Mouse (Mus musculus) telencephalon, adult 2 months (tissue): ENCODE data around the gene Ptprd.
A peak's percentile ranks its signal among the peaks of the same experiment; 100 is the strongest.

ENCODE experiments used
- DNase-seq: peaks from one replicate; pipeline ENCODE4 v3.0.0-alpha.2; 2011; ENCODE audit warnings: low read depth, low spot score

Ptprd gene

GRCm38 (mm10) chr4:77249801-77250200 is 962.0 kb downstream of the Ptprd start:
- DNase-seq, result no peak

DNA sequence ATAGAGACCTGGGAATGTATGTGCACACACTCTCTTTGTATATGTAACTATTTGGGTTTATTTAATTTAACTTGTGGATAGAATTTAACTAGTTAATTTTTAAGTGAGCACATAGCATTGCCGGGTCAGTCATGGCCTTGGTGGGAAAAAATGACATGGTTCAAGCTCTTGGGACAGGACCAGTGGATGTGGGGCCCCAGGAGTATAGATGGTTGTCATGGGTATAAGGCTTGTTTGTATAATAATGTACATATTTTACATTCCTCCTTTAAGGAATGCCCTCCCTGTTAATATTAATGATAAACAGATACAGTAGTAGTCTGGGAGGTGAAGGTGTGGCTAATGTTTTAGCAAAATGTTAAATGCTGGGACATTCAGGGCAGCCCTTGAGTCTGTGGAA is 962.8 kb downstream of the Ptprd start:
- no peak for DNase-seq

DNA sequence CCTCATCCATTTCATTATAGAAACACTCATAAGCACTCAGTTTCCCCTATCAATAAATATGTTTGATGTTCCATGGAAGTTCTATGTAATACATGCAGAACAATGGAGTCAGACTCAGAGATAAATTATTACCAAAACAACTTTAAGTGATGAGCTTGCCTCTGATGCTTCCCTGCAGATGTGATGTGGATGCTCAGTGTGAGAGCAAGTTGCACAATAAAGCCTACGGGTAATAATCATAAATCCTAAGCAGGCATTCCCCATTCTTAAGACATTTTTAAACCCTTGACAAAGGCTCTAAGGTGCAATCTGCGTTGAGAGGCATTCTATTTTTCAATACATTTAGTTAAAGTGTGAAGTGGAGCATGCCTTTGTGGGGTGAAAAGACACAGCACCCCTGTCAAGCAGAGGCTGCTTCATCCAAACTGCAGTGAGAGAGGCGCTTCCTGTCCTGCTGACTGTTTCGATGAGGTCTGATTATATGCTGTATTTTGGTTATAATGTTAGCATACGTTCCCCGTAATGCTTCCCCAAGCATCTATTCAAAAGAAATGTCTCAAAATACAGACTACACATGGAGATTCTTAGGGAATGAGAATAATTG is 969.8 kb downstream of the Ptprd start:
- DNase-seq, result no peak

DNA sequence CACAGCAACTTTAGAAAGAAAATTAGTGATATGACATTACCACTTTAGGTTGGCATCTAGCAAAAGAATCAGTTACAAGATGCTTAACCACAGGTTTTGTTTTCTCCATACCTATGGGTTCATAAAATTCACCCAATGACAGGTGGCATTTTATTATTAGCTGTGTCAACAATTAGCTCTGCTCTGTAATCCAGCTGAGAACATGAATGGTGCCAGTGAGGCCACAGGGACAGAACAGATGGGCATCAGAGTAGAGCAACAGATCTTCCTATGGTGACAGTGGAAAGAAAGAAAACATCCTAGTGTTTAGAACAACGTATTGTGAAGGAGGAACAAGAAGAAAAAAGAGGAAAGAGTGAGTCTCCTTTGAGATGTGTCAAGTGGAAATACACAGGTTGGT is 973.6 kb downstream of the Ptprd start:
- no peak for DNase-seq

DNA sequence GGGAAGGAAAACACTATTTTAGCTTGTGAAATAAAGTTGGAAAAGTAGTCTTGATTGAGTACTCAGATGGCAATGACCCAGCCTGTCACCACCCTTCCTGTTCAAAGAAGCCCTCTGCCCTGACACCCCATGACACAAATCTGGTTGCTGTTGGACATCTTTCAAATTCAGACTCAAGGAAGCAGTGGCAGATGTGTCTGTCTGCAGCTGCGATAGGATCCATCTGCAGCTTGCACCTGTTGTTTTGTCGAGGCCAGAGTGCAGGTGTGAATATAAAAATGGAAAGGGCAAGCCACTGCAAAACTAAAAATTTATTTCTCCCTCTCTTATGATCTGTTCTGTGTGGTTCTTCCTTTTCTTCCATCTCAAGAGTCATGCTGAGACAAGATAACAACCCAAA is 978.5 kb downstream of the Ptprd start:
- no peak for DNase-seq

GRCm38 (mm10) chr4:77168866-77169265 is 1042.9 kb downstream of the Ptprd start:
- DNase-seq, result no peak

GRCm38 (mm10) chr4:77157601-77158000 is 1054.2 kb downstream of the Ptprd start:
- DNase-seq, result no peak

DNA sequence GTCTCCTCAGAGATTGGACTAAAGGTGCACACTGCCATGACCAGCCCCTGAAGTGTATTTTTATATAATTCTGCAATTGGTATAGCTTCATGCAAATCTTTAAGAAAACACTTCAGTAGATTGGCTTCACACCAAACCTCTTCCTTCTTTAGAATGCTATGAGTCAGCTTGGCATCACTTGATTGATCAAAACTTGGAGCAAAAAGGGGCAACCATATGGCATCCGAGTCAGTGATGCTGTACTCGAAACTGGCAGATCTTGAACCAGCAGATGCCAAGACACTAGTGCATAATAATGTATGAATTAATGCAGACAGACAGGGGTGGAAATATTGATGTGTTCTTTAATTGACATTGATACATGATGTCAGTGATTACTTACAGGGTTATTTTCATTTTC is 1056.2 kb downstream of the Ptprd start:
- DNase-seq, result peak; percentile 86

DNA sequence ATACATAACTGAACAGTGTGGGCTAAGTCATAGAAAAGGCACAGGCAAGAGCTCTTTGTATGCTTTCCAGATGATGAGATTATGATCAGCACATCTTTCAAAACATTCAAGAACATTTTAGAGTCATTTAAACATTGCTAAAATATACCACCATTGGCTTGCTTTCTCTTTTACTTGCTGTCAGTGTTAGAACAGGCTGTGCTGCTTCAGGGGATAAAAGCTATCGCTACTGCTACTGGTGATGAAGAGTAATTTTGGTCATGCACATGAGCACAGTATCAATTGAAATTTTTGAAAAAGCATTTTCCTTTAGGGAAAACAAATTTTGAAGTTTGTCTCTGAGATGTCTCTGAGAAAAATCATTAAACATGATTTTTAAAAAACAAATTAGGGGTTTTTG is 1056.7 kb downstream of the Ptprd start:
- peak; percentile 27 for DNase-seq

- DNase-seq, result no peak
These were observed 1086.9 kb downstream of the Ptprd start for GRCm38 (mm10) chr4:77124852-77125251.

DNA sequence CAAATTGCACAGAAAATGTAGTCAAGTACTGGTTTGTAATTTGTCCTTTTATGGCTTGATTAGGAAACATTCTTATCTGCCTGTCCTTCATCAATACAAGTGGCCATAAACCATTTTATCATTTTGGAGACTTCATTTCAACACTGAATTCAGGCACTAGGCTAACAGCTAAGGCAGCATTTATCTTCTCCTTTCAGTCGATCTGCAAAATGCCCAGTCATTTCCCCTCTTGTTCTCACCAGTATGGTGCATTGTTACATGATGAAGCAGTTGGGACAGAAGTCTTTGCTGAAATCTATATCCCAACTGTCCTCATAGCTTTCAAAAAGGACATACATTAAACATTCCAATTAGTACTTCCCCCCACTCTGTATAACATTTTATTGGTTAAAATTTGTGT is 1100.9 kb downstream of the Ptprd start:
- DNase-seq, result no peak

- no peak for DNase-seq
These were observed 1104.5 kb downstream of the Ptprd start for GRCm38 (mm10) chr4:77107291-77107690.

DNA sequence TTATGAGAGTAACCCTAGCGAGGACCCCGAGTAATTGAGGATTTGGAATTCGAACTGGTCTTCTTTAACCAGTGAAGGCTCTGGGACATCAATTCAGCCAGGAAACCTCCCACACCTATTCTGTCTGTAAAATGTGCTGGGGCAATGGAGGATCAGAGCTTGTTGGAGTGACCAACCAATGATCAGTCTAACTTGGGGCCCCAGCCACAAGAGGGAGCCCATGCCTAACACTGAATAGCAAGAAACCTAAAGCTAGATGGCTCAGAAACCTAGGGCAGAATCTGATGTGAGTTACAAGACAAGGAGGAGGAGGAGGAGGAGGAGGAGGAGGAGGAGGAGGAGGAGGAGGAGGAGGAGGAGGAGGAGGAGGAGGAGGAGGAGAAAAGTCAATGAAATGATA is 1128.6 kb downstream of the Ptprd start:
- peak; percentile 33 for DNase-seq

DNA sequence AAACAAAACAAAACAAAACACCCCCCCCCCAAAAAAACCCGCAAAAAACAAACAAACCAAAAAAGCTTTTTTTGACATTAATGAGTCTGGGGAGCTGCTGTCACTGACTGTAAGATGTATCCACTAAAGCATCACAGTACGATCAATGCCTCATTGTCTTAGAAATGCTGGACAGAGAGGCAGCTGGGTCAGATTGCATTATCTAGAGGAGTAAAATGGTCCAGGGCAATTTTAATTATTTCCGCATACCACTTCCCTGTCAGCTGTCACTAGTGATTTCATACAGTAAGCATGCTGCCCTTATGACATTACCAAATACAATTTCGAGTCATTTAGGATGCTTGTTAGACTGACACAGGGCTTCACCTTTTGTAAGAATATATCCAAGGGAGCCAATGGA is 1134.2 kb downstream of the Ptprd start:
- DNase-seq, result no peak

- no peak for DNase-seq
These were observed 1161.1 kb downstream of the Ptprd start for GRCm38 (mm10) chr4:77050536-77051207.

- no peak for DNase-seq
These were observed 1207.3 kb downstream of the Ptprd start for GRCm38 (mm10) chr4:77004483-77004882.

DNA sequence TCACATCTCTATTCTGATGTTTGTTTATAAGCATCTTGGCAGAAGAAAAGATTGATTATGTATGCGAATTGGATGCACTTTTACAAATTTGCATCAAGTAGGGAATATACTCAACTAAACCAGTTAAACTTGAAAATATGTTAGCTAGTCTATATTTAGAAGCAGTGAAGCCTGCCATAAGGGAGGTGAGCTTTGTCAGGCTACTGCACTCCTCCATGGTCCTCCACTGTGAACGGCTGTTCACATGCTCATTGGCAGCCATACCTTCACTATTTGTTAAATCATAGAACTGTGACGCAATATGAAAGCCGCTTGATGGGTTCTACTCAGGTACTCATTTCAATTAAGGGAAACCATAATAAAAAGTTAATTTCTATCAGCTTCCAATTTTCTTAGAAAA is 1215.6 kb downstream of the Ptprd start:
- no peak for DNase-seq

DNA sequence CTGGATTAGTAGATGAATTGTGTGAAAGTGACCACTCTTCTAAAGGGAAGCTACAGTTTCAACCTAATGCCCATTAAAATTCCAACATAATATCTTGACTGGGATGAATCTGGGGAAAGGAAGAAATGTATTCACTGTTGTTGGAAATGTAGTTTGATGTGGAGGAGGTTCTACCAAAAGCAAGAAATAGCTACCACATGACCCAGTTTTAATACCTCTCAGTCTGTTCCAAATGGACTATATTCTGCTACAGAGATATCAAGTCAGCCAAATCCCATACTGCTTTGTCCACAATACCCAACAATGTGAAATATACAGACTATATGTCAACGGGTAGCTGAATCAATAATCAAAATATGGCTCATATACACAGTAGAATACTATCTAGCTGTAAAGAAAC is 1221.8 kb downstream of the Ptprd start:
- DNase-seq, result peak; percentile 54

DNA sequence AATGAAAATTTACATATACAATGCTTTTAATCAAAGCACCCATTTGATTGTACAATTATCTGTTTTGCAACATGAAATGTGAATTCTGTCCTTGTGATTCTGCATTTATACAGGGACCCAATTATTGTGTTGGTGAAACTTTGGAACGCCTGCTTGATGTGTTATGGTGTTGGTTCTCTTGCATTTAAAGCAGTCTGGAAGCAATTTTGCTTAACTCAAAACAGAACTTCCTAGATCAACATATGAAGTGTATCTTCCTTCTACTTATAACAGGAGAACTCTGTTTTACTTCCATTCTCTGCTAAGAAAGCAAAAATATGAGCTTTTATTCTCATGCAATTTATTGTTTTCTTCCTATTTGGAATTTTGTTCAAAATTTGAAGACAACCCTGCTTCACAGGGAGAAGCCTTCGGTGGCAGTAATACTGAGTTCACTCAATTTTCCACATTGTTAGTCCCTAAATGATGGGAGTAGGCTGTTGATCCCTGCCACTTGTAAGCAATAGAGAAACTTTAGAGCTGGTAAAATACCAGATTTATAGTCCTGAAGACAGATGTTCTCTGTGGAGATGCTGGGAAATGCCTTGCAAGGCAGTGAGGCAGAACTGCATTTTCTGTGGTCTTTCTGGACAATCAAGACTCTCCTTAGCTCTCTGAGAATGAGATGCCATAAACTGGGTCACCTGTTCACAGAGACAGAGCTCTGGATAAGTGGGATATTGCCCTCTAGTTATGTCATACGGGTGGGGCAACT is 1234.5 kb downstream of the Ptprd start:
- DNase-seq, result no peak

GRCm38 (mm10) chr4:76948251-76948650 is 1263.5 kb downstream of the Ptprd start:
- peak; percentile 26 for DNase-seq

- DNase-seq, result no peak
These were observed 1270.1 kb downstream of the Ptprd start for GRCm38 (mm10) chr4:76941382-76942360.

- DNase-seq, result no peak
These were observed 1280.2 kb downstream of the Ptprd start for GRCm38 (mm10) chr4:76931559-76931958.
